Mouse (Mus musculus) liver, embryonic 11.5 days (tissue): ENCODE results near the gene Cdk5r1. TPM values are rescaled to one million over a fixed set of nuclear protein-coding genes. Genes with fewer than 3 reads are reported as not detected.

Source experiments
- ATAC-seq: fragments of 200-750 bp; cut with Nextera tagmentation; replicated peaks from 2 replicates; pipeline ENCODE4 v1.8.0; 2017; ENCODE audit warnings: moderate number of reproducible peaks, mild to moderate bottlenecking, moderate TSS enrichment, moderate library complexity; ENCODE audit not compliant: low FRiP score
- DNase-seq: peaks from one replicate; pipeline ENCODE4 v3.0.0-alpha.2; 2017; ENCODE audit warnings: low spot score
- H3K27ac ChIP-seq: fragments of 300-500 bp; sonication (generic); 2 replicates; pipeline ENCODE4 v1.5.1; 2014; ENCODE audit warnings: mild to moderate bottlenecking, low read depth, low read length, control low read depth
- H3K27me3 ChIP-seq: fragments of 300-500 bp; sonication (generic); replicated peaks from 2 replicates; pipeline ENCODE4 v1.6.1; 2014; ENCODE audit warnings: low read length, mixed read lengths; ENCODE audit not compliant: control insufficient read depth, insufficient read depth
- H3K36me3 ChIP-seq: fragments of 300-500 bp; sonication (generic); 2 replicates; pipeline ENCODE4 v1.6.1; 2014; ENCODE audit warnings: mild to moderate bottlenecking, low read length, moderate library complexity, mixed read lengths; ENCODE audit not compliant: control insufficient read depth, insufficient read depth
- H3K4me1 ChIP-seq: fragments of 300-500 bp; sonication (generic); replicated peaks from 2 replicates; pipeline ENCODE4 v1.6.1; 2014; ENCODE audit warnings: low read length, mixed read lengths; ENCODE audit not compliant: control insufficient read depth, insufficient read depth
- H3K4me2 ChIP-seq: fragments of 300-500 bp; sonication (generic); 2 replicates; pipeline ENCODE4 v1.6.1; 2014; ENCODE audit warnings: mild to moderate bottlenecking, control low read depth, moderate library complexity
- H3K4me3 ChIP-seq: fragments of 300-500 bp; sonication (generic); 2 replicates; pipeline ENCODE4 v1.5.1; 2014; ENCODE audit warnings: low read depth, low read length, control low read depth
- H3K9ac ChIP-seq: fragments of 300-500 bp; sonication (generic); 2 replicates; pipeline ENCODE4 v1.6.1; 2014; ENCODE audit warnings: low read depth, low read length, control low read depth
- H3K9me3 ChIP-seq: fragments of 300-500 bp; sonication (generic); 2 replicates; pipeline ENCODE4 v1.6.1; 2016; ENCODE audit warnings: low read length, inconsistent platforms, mixed read lengths; ENCODE audit not compliant: control insufficient read depth
- WGBS: fragments of 180-500 bp; shearing (Covaris S2); extraction: QIAGEN DNeasy Blood & Tissue Kit; methylation state at CpG from one replicate; pipeline ENCODE4 v1.1.7; 2014; 5-methylcytosine and 5-hydroxymethylcytosine counted together
- polyA plus RNA-seq: library from polyadenylated mRNA; unstranded; fragments of >200 nt; fragmentation: Nextera tagmentation; extraction: Ambion mirVana; gene quantifications from 2 replicates; pipeline ENCODE4 v1.2.1, GENCODE M21; 2014

Cdk5r1 gene
- polyA plus RNA-seq, 1 experiment from 2014 or later: 0.77 TPM

DNA sequence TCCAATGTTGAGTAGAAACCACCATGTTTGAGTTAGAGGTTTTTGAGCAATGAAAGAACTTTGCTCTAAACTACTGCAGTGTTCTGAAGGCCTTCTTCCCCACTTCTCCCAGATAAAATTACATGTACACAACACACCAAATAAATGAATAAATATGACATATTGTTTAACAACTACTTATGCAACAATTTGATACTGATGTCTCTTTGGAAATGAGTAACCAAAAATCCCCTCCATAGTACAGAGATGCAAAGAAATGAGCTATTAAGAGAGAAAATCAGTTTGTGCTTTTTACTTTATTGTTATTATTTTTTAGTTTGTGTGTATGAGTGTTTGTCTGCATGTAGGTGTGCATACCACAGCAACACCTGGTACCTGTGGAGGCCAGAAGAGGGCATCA, 29.7 kb downstream of the Cdk5r1 start:
- peaks cover 9% of the 10 kb centered on the region for H3K4me1 ChIP-seq
- no peak overlapping the region for H3K4me2 ChIP-seq
- no peaks in the 10 kb centered on the region for H3K9me3 ChIP-seq
- H3K36me3 ChIP-seq: no peaks in the 10 kb centered on the region
- H3K27me3 ChIP-seq: no peaks in the 10 kb centered on the region
- no peak overlapping the region for H3K4me3 ChIP-seq
- H3K9ac ChIP-seq: no peak overlapping the region
- no peak for DNase-seq
- H3K27ac ChIP-seq: no peak overlapping the region
- ATAC-seq: no peak

DNA sequence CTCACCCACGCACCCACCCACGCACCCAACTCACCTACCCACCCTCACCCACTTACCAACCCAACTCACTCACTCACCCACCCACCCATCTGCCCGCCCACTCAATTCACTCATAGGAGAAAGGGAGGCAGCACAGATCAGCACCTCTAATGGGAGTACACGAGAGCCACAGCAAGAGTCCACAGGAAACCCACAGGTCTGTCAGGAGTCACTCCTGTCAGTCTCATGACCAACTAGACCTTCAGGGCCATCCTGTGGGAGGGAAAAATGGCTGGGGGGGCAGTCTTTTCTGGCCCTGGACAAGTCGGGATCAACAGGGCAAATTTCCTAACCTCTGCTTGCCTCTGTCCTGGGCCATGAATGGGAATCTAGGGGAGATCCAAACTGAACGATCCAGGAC, 31.0 kb downstream of the Cdk5r1 start:
- Histone ChIP-seq H3K36me3 (no peaks in the 10 kb centered on the region), H3K27ac (no peak overlapping the region), H3K4me3 (no peak overlapping the region), H3K4me1 (peaks cover 9% of the 10 kb centered on the region), H3K27me3 (no peaks in the 10 kb centered on the region), H3K4me2 (no peak overlapping the region), H3K9me3 (no peaks in the 10 kb centered on the region), H3K9ac (no peak overlapping the region)
- 77% methylated on average over 6 of the region's 6 CpGs for WGBS
- DNase-seq (no peak), ATAC-seq (no peak)

DNA sequence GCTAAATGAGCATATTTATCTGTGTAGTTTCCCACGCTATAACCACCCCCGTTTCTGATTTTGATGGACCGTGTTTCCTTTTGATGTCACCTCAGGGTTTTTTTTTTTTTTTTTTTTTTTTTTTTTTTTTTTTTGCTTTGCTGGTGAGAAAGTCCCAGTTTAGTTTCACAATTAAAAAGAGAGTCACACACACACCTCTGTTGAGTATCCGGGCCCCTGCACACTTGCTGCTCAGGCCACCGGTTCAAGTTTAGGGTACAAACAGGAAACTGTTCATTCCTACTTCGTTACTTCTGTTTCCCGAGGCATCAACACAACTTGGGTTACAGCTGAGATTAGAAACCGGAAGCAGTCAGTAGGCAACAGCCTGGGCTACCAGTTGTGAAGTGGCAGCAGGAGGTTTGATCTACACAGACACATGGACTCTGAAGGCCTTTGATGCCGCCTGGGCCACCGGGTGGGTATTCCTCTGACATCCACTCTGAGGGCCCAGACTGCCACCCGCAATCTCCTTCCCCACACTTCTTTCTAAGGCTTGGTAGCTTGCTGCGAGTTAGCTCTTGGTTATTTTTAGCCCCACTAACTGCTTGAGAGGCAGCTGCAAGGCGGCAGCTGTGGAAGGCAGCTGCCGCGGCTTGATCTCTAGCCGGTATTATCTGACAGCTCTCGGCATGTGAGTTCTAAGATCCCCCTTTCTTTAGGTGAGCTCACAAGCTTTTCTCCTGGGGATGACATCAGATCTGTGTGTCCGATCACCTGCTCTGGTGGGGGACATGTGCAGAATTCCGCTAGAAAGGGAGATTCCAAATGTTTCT, 31.7 kb downstream of the Cdk5r1 start:
- Histone ChIP-seq H3K4me1 (peaks cover 9% of the 10 kb centered on the region), H3K27me3 (no peaks in the 10 kb centered on the region), H3K9me3 (no peaks in the 10 kb centered on the region), H3K4me2 (peak overlapping the region; percentile 37), H3K27ac (no peak overlapping the region), H3K4me3 (no peak overlapping the region), H3K9ac (no peak overlapping the region; the same call in 1 of the 2 replicates), H3K36me3 (no peaks in the 10 kb centered on the region)
- no peak for DNase-seq
- ATAC-seq: no peak
- WGBS: 29% methylated on average over 19 of the region's 19 CpGs

- H3K9ac ChIP-seq: no peak overlapping the region
- 59% methylated on average over 5 of the region's 5 CpGs for WGBS
Observed at GRCm38 (mm10) chr11:80509176-80509506, 32.3 kb downstream of the Cdk5r1 start.

GRCm38 (mm10) chr11:80510124-80510523, 33.3 kb downstream of the Cdk5r1 start:
- H3K27ac ChIP-seq: no peak overlapping the region
- ATAC-seq: no peak
- H3K4me2 ChIP-seq: no peak overlapping the region
- no peaks in the 10 kb centered on the region for H3K36me3 ChIP-seq
- H3K9ac ChIP-seq: no peak overlapping the region
- DNase-seq: no peak
- no peak overlapping the region for H3K4me3 ChIP-seq
- WGBS: 84% methylated on average over 10 of the region's 10 CpGs
- H3K4me1 ChIP-seq: peaks cover 3% of the 10 kb centered on the region
- no peaks in the 10 kb centered on the region for H3K27me3 ChIP-seq
- no peaks in the 10 kb centered on the region for H3K9me3 ChIP-seq

More at GRCm38 (mm10) chr11:80509176-80509506, 32.3 kb downstream of the Cdk5r1 start:
- H3K27ac ChIP-seq: no peak overlapping the region
- DNase-seq (no peak), ATAC-seq (no peak)
- no peaks in the 10 kb centered on the region for H3K36me3 ChIP-seq
- no peak overlapping the region for H3K4me3 ChIP-seq
- no peaks in the 10 kb centered on the region for H3K27me3 ChIP-seq
- H3K4me1 ChIP-seq: peaks cover 6% of the 10 kb centered on the region
- no peaks in the 10 kb centered on the region for H3K9me3 ChIP-seq
- H3K4me2 ChIP-seq: peak overlapping the region; percentile 37; the same call in 1 of the 2 replicates

DNA sequence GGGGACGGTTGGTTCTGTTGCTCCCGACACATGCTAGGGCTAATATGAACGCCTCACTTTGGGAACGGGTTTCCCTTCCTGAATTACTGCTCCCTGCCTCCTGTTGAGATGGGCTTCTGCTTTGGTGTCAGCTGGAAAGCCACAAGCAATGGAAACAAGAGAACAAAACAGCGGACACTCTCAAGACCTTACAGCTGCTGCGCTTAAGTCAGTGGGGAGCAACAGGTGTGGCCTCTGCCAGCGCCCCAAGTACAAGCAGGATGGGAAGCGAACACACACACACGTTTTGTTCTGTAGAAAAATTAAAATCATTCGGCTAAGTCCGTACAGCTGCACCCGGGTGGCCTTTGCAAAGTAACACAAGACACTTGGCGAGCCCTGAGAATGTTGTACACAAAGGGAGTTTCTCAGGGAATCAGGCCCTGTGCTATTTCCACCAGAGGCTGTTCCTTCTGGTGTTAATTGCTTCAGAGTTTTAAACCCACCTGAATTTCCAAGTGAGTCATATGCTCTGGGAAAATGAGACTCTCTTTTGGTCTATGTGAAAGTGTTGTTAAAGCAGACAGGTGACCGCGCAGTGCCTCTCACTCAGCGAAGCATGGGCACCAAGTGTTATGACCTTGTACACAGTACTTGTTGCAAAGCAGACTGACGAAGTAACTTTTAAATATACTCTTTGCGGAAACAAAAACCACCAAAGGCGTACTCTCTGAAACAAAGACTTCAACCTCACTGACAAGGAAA, 35.7 kb downstream of the Cdk5r1 start:
- Histone ChIP-seq H3K4me3 (no peak overlapping the region), H3K4me1 (peaks cover 3% of the 10 kb centered on the region), H3K27me3 (no peaks in the 10 kb centered on the region), H3K36me3 (no peaks in the 10 kb centered on the region), H3K27ac (no peak overlapping the region), H3K9ac (no peak overlapping the region), H3K4me2 (no peak overlapping the region), H3K9me3 (no peaks in the 10 kb centered on the region)
- DNase-seq: no peak
- WGBS: 87% methylated on average over 19 of the region's 19 CpGs
- no peak for ATAC-seq

- Histone ChIP-seq H3K9me3 (no peaks in the 10 kb centered on the region), H3K36me3 (no peaks in the 10 kb centered on the region), H3K27ac (no peak overlapping the region), H3K4me2 (no peak overlapping the region), H3K4me3 (no peak overlapping the region), H3K9ac (no peak overlapping the region), H3K27me3 (no peaks in the 10 kb centered on the region), H3K4me1 (no peaks in the 10 kb centered on the region; the same call in 1 of the 2 replicates)
- no peak for DNase-seq
- ATAC-seq: no peak
- WGBS: 59% methylated on average over 7 of the region's 7 CpGs
Observed at GRCm38 (mm10) chr11:80513796-80514195, 37.0 kb downstream of the Cdk5r1 start.

DNA sequence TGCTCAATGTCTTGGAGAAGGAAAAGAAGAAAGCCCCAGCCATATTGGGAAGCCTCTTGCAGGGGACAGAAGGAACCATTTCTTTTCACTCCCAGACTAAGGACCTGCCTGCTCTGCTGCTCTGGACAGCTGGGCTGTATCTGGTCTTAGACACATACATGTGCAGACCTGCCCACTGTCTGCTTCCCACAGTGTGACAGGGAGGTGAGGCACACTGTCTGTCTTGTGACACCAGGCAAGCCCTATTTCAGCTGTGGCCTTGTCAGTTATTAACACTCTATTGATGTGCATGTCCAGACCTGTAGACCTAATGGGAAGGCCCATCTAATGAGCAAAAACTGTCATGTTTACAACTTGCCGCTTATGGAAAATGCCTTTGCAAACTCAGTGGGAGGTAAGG, 38.5 kb downstream of the Cdk5r1 start:
- Histone ChIP-seq H3K4me3 (no peak overlapping the region), H3K36me3 (no peaks in the 10 kb centered on the region), H3K9me3 (no peaks in the 10 kb centered on the region), H3K4me1 (no peaks in the 10 kb centered on the region), H3K27ac (no peak overlapping the region), H3K4me2 (no peak overlapping the region), H3K9ac (no peak overlapping the region), H3K27me3 (no peaks in the 10 kb centered on the region)
- 68% methylated on average over 1 of the region's 1 CpGs for WGBS
- DNase-seq (no peak), ATAC-seq (no peak)

- Histone ChIP-seq H3K4me1 (no peaks in the 10 kb centered on the region), H3K4me2 (no peak overlapping the region), H3K9ac (no peak overlapping the region), H3K4me3 (no peak overlapping the region), H3K36me3 (no peaks in the 10 kb centered on the region), H3K9me3 (no peaks in the 10 kb centered on the region), H3K27me3 (no peaks in the 10 kb centered on the region), H3K27ac (no peak overlapping the region)
- DNase-seq: no peak
- no peak for ATAC-seq
- 82% methylated on average over 8 of the region's 8 CpGs for WGBS
Observed at GRCm38 (mm10) chr11:80515895-80516294, 39.1 kb downstream of the Cdk5r1 start.
